Mouse (Mus musculus): ENCODE data around the gene Asrgl1.
A peak's percentile ranks its signal among the peaks of the same experiment; 100 is the strongest.
"Not testable (repeated sequence)": the region's sequence is repeated elsewhere in the genome, so short reads cannot be mapped to it uniquely, and the experiment has no call there.

Gene Asrgl1

DNA sequence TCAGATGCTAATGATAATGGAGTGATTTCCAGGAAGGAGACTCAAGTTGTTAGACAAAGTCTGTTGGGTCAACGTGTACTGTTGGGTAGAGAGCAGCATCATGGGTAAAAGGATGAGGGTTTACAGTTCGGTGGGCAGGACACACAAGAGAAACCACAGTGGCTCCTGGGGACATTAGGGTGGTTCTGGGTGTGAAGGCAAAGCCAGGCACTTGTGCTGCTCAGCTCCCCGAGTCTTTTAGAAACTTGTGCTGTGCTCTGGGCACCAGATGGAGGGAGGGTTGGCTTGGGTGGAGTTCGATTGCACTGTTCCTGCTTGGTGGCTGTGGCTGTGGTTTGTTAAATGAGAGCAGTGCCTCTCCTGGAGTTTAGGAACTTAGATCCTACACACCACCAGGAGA lies 31.4 kb downstream of the Asrgl1 start:
- no peak for DNase-seq

DNA sequence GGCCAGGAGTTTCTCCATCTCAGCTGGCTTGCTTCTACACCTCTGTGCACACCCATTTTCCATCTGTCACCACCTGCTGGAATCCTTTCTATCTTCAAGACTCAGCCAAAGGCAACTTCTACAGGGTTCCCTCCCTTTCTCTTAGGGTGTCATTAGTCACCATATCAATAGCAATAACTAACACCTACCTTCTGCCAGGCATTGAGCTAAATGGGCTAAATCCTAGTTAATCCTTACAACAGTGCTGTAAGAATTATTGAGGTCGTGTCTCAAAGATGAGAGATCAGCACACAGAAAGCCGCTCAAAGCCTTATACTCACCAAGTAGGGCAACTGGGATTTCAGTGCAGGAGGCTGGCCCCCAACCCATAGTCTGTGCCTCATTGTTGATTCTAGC lies 34.4 kb downstream of the Asrgl1 start:
- no peak for DNase-seq

DNA sequence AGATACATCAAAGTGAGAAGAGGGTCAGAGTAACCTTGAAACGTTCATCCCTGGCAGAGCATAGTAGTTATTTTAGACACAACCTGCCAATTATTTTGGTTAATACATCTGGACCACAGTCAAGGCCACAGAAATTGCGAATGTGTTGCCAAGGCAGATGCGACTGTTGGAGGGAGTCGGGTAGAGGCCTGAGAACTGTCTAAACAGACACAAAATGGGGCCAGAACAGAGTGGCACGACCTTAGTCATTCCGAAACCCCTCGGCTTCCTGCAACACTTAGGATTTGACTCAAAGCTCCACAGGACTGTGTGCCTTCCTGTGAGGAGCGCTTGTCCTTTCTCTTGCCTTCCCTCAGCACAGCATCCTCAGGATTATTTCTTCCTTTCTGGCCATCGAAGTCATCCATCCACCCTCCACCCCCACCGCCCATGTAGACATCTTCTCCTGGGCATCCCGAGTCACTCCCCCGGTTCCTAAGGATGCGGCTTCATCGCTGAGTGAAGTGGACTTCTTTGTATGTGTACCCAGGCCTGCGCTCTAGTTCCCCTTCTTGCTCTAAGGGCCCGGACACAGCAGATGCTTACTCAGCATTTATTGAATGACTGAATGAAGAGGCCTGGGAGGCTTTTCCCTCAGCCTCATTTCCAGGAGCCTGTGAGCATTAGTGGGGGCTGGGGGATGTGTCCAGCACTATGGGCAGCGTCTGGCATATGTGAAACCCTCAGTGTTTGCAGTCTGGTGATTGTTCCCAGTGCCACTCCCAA lies 35.0 kb downstream of the Asrgl1 start:
- DNase-seq = no peak

DNA sequence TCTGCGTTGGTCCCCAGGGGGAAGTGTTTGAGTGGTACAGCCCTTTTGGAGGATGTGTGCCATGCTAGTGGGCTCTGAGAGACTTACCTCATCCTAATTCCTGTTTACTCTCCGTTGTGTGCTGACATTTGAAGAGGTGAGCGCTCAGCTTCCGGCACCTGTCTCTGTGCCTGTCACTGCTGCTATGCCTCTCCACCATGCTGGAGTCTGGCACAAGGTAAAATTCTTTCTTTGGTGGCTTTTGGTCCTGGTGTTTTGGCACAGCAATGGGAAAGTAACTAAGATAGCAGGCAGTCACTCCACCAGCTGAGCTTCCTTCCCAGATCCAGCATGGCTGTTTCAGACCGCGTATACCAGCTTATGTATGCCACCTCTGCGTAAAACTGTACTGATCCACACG lies 35.7 kb downstream of the Asrgl1 start:
- DNase-seq = no peak

DNA sequence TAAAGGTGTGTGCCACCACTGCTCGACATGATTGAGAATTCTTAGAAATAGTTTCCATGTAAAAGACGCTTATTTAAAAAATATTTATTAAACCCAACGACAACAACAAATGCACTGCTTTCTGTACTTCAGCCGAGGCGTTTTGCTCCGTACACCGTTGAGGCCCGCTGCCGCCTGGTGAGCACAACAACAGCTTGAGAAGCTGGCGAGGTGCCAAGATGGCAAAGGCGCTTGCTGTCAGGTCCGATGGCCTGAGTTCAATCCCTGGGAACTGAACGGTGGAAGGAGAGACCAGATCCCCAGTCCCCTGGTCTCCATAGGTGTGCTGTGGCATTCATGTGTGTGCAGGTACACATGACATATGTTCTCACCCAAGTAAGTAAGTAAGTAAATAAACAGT lies 38.0 kb downstream of the Asrgl1 start:
- peak; percentile 58 to 71 for DNase-seq

DNA sequence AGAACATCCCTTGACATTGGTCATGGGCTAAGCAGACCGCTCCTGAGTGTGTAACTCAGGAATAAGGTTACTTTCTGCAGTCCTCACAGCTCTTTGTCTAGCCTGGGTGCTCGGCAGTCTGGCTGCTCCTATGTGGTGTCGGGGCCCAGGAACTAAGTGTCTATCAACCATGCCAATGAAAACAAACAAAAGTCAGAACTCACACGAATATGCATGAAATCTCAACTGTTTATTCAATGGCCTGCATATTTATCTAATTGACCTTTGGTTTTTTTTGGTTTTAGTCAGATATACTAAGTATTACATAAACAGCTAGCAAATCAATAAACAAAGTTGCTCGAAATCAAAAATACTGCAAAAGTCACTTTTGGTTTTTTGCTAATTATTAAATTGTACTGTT lies 40.3 kb downstream of the Asrgl1 start:
- DNase-seq = no peak

DNA sequence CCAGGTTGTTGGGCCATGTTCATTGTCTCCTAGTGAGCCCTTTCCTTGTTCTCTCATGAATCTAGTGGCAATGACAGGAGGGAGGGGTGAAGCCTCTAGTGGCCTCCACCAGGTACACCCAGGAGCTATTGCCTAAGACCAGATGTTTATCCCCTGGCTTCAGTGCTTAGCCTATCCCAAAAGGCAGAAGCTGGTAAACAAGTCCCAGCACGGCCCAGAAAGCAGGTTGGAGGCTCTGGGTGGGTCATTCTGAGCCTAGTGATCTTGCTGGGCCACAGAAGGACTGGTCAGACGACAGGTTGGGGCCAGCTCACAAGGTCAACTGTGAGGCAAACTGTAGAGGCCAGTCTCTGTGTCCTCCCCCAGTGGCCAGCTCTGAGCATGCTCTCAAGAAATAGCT lies 44.7 kb downstream of the Asrgl1 start:
- DNase-seq = no peak

DNA sequence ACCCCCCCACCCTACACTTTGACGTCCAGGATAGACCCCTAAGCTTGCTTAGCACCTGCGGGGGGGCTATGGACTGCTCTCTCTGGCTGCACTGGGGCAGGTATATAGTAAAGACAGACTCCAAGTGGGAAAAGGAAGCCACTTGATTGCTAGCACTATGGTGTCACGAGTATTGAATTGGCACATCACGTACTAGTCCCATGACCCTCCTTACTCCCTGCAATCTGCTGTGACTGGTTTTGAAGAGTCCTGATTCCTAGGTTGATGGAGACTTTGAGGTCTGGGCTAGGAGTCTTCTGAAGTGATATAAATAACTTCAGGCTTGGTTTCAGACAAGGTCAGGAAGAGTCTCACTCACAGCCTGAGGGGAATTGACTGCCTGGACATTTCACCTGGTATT lies 45.2 kb downstream of the Asrgl1 start:
- DNase-seq = no peak

DNA sequence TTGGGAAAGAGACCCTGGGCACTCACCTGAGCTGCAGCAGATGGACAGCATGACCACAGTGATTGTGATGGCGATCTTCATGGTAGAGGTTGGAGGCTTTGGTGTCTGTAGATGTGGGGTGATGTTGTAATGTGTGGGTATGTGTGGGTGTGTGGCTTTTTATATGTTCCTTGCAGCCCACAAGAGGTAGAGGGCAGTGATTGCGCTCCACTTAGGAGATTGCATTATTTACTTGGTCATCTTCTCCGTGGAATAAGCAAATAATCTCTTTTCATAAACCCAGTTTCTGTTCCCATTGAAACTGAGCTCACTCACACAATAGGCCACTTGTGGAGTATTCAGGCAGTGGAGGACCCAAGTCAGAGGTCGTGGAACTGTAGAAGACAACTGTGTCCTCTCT lies 47.6 kb downstream of the Asrgl1 start, which contains the start of gene Scgb1a1:
Gene Scgb1a1, minus strand, starts transcription at position 138 of the 400 bp plus-strand sequence.
- DNase-seq = no peak

DNA sequence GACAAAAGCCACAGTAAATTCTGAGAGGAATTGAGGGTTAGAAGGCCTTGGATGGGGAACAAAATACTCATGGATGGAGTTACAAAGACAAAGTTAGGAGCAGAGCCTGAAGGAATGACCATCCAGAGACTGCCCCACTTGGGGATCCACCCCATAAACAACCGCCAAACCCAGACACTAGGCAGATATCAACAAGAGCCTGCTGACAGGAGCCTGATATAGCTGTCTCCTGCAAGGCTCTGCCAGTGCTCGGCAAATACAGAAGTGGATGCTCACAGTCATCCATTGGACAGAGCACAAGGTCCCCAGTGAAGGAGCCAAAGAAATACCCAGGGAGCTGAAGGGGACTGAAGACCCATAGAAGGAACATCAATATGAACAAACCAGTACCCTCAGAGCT lies 51.5 kb downstream of the Asrgl1 start:
- DNase-seq = not testable (repeated sequence)

DNA sequence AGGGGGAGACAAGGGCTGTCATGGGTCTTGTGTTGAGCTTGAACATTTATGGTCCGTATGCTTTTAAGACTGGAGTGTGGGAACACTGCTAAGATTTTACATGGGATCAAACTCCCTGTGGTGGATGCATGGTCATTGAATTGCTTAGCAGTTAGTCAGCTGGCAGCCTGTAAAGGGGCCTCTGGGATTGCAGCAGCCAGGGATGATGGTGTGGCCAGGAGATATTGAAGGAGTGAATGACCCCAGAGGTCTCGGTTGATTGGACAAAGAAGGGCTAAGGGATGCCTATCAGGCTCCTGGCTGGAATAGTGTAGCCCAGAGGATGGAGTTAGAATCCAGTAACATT lies 52.5 kb downstream of the Asrgl1 start:
- DNase-seq = no peak

DNA sequence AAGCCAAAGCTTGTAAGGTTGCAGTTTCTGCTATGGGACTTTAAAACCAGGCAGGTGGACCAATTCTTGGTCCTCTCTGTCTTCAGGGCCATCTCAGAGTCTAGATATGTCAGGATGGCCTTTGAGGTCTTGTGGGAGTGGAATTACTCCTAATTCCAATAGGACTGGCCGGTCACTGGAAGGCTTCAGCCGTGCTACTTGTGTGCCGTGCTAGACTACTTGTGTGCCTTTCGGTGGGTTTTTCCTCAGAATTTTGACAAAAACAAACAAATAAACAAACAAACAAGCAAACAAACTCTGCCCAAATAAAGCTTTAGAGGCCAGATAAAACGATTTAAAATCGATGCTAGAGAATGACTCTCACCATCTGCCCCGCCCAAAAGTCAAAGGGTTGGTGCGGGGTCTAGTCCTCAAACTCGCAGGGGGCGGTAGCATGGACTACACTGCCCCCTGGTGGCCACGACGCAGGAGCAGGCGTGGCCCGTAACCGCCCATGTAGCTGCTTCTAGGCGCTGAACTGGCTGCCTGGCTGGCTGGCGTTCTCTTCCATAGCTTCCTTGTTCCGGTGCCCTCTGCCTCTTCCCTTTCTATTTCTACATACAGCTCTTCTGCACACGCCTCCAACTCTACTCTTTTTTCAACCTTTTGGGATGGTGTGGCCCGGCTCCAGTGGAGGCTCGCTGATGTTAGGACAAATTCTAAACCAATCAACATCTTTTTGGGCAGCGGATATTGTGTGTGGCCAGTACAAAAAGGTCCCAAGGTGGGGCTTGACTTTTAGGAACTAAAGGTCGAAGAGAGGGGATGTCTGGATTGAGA lies 53.0 kb downstream of the Asrgl1 start:
- DNase-seq = peak; percentile 90 to 91

DNA sequence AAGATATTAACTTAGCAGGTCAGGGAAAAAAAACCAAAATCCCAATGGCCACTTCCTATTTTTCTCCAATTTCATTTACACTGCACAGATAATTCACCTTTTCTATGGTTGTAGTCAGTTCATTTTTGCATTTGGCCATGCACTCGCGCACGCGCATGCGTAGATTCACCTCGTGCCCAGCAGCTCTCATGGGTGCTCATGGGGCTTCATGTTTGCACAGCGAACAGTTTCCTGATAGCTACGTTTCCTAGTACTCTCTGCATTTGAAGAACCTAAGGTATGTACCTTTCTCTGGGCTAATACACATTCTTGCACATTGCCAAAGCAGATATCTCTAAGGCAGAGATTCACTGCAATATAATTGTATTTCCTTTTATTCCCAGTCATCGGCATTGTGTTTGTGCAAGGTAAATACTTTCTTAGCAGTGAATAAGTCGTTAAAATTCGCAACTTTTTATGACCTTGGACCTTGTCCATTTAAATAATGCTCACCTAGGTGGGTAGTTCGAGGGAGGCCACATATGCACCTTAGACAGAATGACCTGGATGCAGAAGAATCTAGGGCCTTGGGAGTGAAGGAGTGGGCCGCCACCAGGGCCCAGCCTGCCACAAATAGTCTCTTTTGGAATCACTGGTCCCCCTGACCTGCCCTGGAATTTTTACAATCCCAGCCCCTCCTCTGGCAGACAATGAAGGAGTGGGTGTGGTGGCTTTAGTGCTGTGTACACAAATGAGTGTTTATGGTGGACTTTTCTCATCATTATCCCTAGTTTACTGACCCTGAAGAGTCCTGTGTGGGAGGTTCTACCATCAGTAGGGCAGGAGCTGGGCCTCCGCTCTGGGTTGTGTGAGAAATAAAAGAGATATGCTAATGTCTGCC lies 53.9 kb downstream of the Asrgl1 start:
- no peak for DNase-seq

DNA sequence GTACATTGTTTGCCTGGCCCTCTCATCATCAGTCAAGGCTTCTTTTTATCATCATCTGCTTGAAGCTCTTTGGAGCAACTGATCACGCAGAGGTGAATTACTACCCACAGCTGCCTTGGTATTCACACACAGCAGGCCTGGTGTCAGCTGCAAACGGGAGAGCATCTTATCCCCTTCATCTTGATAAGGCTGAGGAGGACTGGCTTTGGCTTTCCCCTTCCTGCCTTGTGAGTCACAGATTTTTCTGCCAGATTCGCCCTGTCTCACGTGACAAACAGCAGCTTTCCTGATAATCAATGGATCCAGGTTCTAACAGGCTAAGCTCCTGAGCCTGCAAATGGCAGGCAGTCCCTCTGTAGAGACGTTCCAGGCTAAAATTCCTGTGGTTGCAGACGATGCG lies 55.5 kb downstream of the Asrgl1 start:
- DNase-seq = no peak

DNA sequence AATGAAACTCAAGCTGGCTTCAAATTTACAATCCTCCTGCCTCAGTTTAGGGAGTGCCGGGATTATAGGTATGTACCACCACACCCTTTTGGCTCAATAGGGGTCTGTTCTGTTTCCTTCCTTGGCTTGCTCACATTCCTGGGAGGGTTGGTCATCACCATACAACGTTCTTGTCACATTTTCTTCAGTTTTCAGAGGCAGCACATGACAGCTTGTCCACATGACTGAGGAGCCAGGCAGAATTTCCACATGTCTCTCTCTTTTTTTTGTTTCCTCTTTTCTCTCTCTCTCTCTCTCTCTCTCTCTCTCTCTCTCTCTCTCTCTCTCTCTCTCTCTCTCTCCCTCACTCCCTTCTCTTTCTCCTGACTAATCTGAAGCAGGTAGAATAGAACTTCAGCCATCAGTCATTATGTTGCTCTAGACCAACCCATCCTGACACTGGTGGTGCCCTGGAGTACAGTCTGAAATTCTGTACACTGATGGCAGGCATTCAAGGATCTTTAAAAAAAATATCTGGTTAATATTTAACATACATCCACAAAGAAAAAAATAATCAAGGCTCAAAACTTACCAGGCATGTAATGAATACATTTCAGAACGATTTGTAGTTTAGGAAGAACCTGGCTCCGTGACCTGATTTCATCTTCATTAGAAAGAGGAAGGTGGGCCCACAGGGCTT lies 58.3 kb downstream of the Asrgl1 start:
- DNase-seq = no peak

DNA sequence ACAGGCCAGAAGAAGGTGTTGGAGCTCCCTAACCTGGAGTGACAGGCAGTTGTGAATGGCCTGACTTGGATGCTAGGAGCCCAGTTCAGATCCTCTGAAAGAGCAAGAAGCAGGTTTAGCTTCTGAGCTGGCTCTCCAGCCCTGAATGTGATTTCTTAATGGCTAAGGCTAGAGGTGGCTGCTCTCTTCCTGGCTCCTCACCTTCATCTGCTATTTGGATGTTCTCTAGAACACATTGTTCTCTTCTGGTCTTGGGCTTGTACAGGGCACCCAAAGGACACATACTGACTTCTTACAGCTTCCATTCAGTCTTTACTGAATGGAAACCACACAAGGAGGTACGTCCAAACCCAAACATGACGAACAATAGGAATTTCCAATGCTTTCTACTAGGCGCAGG lies 59.4 kb downstream of the Asrgl1 start:
- DNase-seq = no peak

DNA sequence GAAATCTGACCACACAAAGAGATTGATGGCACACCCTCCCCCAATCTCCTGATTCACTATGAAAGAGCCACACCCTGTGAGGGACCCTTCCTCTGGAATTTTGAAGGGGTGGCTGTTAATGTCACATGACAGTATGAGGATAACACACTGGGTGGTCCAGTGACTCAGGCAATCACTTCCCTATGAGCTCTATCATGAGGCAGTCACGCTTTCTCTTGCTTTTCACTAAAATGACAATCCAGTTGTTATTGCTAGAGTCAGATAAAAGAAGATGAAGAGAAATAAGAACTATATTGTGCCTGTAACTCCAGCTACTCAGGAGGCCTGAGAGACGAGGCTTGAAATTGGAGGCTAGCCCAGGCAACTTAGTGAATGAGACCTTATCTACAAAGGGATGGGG lies 59.9 kb downstream of the Asrgl1 start:
- DNase-seq = no peak

DNA sequence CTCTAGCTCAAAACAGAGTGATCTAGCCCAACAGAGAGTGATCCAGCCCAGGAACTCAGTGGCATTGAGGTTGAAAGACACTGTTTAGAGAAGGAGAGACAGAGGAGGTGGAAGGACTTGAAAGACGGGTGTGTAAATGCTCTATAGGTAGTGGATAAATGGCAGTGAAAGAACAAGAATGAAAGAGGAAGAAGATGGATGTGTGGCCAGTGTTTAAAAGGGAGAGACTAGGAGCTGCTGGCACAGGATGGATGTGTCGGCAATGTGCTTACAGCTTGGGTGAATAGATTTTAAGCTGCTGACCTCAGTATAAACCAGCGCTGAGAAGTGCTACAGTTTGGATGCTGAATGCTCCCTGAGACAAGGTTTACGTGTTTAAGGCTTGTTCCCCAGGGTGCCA lies 61.0 kb downstream of the Asrgl1 start:
- no peak for DNase-seq

DNA sequence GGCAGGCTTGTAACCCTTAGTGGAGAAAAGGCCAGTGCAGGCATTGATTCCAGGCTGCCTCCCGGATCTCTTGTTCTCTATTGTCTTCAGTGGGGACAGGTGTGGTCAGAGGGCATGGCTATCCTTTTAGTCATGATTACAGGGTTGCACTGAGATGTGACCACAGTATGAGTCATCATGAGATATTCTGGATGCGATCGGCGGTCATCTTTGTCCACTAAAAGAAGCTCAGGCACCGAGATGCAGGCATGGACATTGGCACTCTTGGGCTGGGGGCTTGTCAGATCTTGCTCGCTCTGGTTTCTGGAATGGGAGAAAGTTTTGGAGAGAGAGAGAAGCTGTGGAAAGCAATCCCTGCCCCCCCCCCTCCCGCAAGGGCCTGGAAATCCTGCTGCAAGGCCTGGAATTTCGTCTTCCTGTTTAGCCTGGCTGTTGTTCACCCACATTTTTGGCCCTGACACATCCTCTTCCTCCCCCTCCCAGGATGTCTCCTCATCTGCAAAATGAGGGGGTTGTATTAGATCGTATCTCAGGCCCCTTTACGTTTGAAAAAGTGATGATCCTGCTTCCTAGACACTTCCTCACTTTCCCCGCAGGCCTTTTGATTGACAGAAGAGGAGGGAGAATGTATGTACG lies 61.5 kb downstream of the Asrgl1 start:
- DNase-seq = no peak

DNA sequence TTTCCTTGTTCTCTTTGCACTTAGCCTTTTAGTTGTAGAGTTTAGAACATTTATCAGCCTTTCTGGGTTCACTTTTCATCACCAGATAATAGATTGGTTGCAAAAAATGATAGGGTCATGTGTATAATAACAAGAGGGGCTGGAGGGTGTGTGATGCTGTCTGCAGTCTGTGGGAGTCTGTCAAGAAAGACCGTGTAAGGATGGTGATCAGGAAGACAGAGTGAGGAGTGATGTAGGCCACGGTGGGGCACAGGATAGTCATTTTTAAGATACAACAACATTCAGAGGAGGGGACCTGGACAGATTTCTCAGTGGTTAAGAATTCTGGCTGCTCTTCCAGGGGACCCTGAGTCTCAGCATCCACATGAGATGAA lies 63.3 kb downstream of the Asrgl1 start:
- DNase-seq = no peak

DNA sequence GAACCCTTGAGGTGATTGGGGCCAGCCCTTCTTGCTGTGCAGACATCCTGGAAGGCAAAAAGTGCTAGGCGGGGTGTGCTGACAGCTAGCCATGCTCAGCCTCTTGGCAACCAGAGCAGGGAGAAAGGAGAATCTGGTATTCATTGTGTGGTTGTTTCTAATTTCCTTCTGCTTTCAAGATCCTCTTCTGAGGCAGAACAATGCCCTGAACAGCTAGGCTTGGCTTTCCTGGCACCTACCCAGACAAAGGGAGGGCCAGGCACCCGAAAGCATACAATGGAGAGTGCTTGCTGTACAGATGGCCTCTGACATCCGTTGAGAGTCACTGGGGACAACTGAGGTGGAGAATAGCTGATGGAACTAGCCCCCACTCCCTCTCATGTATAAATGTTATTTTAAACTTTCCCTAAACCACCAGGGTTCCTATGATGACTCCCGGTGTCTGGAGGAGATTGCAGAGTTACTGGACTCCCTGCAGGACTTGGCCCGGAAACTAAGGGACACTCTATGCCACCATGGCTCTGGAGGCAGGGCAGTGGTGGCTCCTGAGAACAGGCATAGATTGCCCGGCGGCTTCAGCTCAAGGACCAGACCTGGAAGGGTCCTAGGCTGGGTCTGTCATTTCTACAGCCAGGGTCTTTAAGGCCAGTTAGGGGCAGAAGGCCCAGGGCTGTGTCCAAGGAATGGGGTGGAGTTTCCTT lies 63.8 kb downstream of the Asrgl1 start:
- peak; percentile 57 to 59 for DNase-seq

DNA sequence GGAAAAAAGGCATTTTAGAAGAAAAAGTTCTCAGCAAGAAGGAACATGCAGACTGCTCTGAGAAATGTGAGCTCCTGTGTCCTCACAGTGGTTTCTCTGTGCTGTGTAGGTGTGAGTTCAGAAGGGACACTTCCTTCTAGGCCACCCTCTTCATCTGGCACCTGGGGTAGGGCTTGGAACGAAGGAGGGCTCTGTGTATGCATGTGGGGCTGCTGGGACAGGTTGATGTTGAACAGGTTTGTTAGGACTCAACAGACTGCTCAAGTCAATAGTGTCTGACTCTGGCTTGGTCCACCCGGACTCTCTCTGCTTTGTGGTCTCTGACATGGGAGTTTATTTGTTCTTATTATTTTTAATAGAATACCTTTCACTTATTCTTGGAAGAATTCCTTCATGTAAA lies 65.1 kb downstream of the Asrgl1 start:
- no peak for DNase-seq

All from cerebellum, postnatal 14 days (tissue).